Mouse (Mus musculus): ENCODE data around the gene Fopnl.

- TF ChIP-seq CTCF (IDR thresholded peaks at IDR 0.05; ENCODE audit: control insufficient read depth, insufficient read depth, low read length) (no peak), POLR2A (IDR thresholded peaks at IDR 0.05; ENCODE audit: borderline replicate concordance, control insufficient read depth, low read depth, low read length) (no peak)
Observed at GRCm38 (mm10) chr16:14303148-14303547, 14.1 kb downstream of the Fopnl start.
